Mouse (Mus musculus): ENCODE measurements around the gene Ppp1r12c.

Gene Ppp1r12c

GRCm38 (mm10) chr7:4501558-4502397, at the start of gene Ppp1r12c:
TSS of gene Ppp1r12c (minus strand) at chr7:4501680.
- peak; percentile 87 for DNase-seq (ENCODE audit: low read depth, low spot score)

- DNase-seq (ENCODE audit: low read depth, low spot score): peak; percentile 69
Measured at GRCm38 (mm10) chr7:4547221-4547641, 45.8 kb upstream of the Ppp1r12c start, which contains the start of gene Syt5. TSS of gene Syt5 (minus strand) at chr7:4547541.

GRCm38 (mm10) chr7:4546591-4547131, 45.2 kb upstream of the Ppp1r12c start:
- peak; percentile 94 for DNase-seq (ENCODE audit: low read depth, low spot score)

- no peak for DNase-seq (ENCODE audit: low read depth, low spot score)
Measured at GRCm38 (mm10) chr7:4546050-4546449, 44.6 kb upstream of the Ppp1r12c start.

GRCm38 (mm10) chr7:4542013-4542412, 40.5 kb upstream of the Ppp1r12c start:
- peak; percentile 75 for DNase-seq (ENCODE audit: low read depth, low spot score)

GRCm38 (mm10) chr7:4541344-4541743, 39.9 kb upstream of the Ppp1r12c start:
- no peak for DNase-seq (ENCODE audit: low read depth, low spot score)

GRCm38 (mm10) chr7:4539019-4539418, 37.5 kb upstream of the Ppp1r12c start:
- DNase-seq (ENCODE audit: low read depth, low spot score): peak; percentile 80

- DNase-seq (ENCODE audit: low read depth, low spot score): peak; percentile 85
Measured at GRCm38 (mm10) chr7:4537181-4537580, 35.7 kb upstream of the Ppp1r12c start.

- DNase-seq (ENCODE audit: low read depth, low spot score): peak; percentile 71
Measured at GRCm38 (mm10) chr7:4536369-4536768, 34.9 kb upstream of the Ppp1r12c start.

GRCm38 (mm10) chr7:4532005-4532729, 30.7 kb upstream of the Ppp1r12c start, which contains the start of gene Dnaaf3:
TSS of gene Dnaaf3 (minus strand) at chr7:4532453.
- DNase-seq (ENCODE audit: low read depth, low spot score): peak; percentile 89

GRCm38 (mm10) chr7:4530166-4530565, 28.7 kb upstream of the Ppp1r12c start:
- DNase-seq (ENCODE audit: low read depth, low spot score): peak; percentile 71

- DNase-seq (ENCODE audit: low read depth, low spot score): no peak
Measured at GRCm38 (mm10) chr7:4527302-4527689, 25.8 kb upstream of the Ppp1r12c start.

GRCm38 (mm10) chr7:4526341-4527301, 25.1 kb upstream of the Ppp1r12c start:
- peak; percentile 97 for DNase-seq (ENCODE audit: low read depth, low spot score)

GRCm38 (mm10) chr7:4524212-4524922, 22.9 kb upstream of the Ppp1r12c start, which contains the start of gene Tnni3:
TSS of gene Tnni3 (minus strand) at chr7:4524229.
- DNase-seq (ENCODE audit: low read depth, low spot score): peak; percentile 81

- DNase-seq (ENCODE audit: low read depth, low spot score): no peak
Measured at GRCm38 (mm10) chr7:4523205-4524130, 22.0 kb upstream of the Ppp1r12c start.

GRCm38 (mm10) chr7:4522292-4522691, 20.8 kb upstream of the Ppp1r12c start:
- no peak for DNase-seq (ENCODE audit: low read depth, low spot score)

- DNase-seq (ENCODE audit: low read depth, low spot score): peak; percentile 65
Measured at GRCm38 (mm10) chr7:4521231-4522003, 19.9 kb upstream of the Ppp1r12c start.

- no peak for DNase-seq (ENCODE audit: low read depth, low spot score)
Measured at GRCm38 (mm10) chr7:4518487-4518886, 17.0 kb upstream of the Ppp1r12c start.
